Mouse (Mus musculus): ENCODE measurements around the gene Cdh1.
"Not testable (repeated sequence)": the region's sequence is repeated elsewhere in the genome, so short reads cannot be mapped to it uniquely, and the experiment has no call there.

Cdh1 gene

DNA sequence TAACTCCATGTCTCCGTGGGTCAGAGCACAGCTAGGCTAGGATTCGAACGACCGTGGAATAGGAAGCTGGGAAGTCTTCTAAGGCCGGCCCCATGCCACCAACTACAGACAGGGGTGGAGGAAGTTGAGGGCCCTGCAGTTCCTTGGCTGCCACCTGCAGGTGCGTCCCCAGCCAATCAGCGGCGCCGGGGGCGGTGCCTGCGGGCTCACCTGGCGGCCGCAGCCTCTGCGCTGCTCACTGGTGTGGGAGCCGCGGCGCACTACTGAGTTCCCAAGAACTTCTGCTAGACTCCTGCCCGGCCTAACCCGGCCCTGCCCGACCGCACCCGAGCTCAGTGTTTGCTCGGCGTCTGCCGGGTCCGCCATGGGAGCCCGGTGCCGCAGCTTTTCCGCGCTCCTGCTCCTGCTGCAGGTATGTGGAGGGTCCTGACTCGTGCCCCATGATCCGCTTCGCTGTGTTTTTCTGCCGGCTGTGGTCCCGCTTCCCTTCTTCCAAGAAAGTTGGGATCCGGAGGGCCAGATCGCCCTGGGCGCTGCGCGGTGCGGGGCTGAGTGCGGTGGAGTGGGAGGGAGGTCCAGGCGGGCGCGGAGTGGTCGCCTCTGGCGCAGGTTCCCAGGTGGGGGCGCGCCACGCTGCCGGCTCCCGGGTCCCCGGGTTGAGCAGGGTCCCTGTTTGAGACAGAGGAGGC is at the start of gene Cdh1:
Gene Cdh1, plus strand, starts transcription at position 221 of the 689 bp plus-strand sequence.
- DNase-seq = peak; percentile 8

DNA sequence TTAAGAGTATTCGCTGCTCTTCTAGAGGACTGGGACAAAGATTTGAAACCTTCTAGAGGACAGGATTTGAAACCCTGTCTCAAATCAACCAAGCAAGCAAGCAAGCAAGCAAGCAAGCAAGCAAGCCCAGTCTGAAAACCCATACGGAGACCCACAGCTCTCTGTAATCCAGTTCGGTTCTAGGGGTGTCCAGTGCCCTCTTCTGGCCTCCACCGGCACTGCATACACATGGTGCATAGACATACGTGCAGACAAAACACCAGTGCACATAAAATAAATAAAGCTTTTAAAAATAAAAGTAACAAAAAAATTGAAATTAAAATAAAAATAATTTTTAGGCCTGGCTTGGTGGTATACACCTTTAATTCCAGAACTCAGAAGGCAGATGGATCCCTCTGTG is 49.1 kb upstream of the Cdh1 start:
- DNase-seq = no peak

DNA sequence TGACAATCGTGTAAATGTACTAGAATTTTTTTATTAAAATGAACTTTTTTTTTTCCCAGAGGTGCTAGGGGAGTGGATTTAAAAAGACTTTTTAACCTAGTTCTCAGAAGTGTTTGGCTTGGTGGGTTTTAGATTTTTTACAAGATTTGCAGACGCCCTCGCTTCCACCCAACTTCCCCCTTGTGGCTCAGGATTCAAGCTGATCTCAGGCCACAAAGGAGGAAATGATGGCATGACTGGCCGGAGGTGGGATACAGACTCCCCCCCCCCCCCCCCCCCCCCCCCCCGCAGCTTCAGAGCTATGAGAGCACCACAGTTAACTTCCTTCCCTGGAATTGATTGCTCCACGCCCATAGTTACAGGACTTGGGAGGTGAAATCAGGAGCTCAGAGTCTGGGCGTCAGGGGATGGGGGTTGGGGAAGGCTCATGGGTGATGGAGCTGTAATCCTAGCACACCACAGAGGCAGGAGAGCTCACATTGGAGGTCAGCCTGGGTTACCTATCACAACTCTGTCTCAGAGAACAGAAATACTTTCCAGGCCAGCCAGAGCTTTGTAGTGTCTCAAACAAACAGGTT is 47.0 kb upstream of the Cdh1 start:
- no peak for DNase-seq

DNA sequence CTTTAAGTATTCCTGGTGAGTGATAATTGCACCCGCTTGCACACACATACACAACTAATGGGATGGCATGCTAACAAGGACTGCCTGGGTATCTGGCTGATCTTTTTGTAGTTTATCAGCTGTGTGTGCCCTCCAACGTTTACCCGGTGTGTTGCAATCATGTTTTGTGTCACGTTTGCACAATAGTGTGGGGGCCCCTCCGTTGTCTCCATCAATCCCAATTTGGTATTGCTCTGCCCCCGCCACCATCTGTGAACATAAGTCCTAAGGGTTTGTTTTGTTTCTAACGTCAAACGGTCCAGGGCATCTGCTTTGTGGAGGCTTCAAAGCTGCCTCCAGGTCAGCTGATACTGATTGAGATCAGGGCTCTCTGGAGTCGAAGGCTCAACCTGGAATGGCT is 43.3 kb upstream of the Cdh1 start:
- no peak for DNase-seq

DNA sequence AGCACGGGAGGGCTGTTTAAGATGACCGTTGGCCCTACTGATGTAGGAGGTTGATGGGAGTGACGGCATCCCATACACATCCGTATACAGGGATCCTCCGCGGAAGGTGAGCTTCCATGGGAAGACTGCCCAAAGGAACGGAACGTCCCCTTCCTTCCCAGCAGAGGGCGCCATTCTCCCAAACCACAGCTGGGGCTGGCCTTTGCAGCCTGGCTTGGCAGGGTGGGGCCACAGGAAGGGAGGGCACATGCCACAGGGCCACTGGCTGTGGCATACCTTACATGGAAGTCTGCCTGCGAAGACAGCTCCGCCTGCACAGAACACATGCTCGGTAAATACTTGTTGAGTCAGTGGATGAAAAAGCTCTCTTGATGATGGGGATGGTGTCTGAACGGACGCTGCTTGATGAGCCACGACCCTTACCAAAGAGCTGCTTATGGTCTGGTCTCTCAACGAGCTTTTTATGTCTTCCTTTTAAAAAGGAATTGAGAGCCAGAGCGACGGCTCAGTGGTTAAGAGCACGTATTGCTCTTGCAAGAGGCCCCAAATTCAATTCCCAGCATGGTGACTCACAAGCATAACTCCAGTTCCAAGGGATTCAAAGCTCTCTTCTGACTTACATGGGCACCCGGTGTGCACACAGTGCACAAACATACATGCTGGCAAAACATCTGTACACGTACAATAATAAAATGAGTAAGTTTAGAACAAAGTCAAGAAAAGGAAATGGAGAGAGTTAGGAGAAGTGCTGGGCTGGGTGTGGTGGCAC is 41.9 kb upstream of the Cdh1 start:
- peak; percentile 10 for DNase-seq

DNA sequence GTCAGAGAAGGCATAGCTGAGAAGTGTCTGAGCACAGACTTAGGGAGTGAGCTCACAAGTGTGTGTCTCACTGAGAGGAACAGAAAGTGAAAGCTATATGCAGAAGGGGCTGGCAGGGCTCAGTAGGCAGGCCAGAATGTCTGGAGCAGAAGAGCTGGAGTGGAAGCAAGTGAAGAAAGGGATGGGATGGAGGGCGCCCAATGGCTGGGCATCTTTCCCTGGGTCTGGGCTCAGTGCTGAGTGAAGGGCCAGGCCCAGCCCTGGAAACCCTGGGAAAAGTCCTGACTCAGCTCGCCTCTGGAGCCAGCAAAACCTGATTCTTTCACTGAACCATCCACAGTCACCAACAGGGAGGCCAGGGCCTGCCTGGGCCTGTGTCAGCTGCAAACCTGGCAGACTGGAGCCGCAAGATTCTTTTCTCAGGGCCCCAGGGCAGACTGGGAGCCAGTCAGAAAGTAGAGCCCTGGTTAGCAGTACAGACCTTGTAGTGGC is 39.4 kb upstream of the Cdh1 start:
- no peak for DNase-seq

DNA sequence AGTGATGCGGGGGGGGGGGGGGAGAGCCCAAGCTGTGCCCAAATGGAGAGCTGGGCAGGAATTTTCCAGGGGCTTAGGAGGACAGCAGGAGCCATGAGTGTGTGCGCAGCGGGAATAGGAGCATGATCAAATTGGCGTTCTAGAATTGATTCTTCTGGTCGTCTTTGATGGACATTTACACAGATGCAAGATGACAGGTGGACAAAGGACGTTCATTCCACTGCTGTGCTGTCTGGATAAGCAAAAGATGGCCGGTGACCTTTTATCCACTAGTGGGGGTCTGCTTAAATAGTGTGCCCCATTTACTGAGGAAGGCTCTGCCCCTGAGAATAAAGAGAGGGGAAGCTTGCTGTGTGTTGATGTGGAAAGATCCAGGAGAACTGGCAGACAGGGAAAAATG is 34.1 kb upstream of the Cdh1 start:
- DNase-seq = no peak

DNA sequence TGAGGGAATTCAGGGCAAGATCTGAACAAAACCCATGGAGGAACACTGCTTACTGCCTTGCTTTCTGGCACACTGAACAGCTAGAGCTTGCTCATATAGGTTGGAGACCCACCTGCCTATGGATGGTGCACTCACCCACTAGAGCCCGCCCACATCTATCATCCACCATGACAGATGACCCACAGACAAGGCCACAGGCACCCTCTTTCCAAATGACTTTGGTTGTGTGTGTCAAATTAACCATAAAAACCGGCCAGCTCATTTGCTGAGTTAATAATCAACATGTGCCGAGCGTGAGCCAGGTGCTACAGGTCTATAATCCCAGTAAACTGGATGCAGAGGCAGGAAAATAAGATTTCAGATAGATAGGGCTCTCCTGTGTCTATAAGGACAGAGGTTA is 32.8 kb upstream of the Cdh1 start:
- DNase-seq = no peak

DNA sequence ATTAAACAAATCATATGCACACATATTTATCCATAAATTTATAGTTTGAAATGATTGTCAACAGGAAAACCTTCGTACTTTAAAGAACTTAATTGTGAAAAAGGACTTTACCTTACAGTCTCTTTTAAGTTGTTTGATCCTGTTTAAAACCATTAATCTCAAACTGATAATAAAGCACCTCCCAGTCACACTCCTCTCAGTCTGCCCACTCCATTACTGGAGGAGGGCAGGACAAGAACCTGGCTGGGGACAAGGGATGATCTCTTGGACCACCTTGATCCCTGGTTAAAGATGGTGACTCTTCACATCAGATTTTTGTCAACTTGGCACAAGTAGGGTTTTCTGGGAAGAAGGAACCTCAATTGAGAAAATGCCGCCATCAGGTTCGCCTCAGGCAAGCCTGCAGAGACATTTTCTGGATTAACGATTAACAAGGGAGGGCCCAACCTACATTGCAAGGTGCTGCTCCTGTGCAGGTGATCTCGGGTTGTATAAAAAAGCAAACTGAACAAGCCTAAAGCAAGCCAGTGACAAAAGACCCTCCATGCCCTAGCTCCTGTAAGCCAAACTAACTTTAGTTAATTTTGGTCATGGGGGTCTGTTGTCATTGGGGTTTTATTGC is 31.5 kb upstream of the Cdh1 start:
- DNase-seq = no peak

DNA sequence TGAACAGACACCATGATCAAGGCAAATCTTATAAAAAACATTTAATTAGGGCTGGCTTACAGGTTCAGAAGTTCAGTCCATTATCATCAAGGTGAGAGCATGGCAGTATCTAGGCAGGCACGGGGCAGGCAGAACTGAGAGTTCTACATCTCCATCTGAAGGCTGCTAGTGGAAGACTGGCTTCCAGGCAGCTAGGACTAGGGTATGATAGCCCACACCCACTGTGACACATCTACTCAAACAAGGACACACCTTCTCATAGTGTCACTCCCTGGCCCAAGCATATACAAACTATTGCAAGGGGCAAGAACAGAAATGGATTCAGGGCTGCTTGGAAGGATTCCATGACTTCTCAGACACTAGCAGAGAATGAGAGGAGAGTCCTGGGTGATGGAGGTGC is 31.0 kb upstream of the Cdh1 start:
- DNase-seq = not testable (repeated sequence)

DNA sequence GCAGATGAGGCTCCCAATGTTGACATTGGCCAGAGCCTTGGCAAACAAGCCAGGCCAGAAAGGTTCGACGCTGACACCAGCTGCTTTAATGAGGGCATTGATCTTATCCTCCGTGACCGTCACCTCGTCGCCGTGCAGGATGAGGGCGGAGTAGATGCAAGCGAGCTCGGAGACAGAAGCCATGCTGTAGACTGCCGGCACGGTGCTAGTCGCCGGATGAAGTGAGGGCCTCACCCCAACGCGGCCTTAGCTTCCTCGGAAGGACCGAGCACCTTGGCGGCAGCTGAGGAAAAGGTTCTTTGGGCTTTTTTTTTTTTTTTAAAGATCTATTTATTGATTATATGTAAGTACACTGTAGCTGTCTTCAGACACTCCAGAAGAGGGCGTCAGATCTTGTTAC is 30.0 kb upstream of the Cdh1 start, which contains the start of gene Gm10073:
Gene Gm10073, minus strand, starts transcription at position 294 of the 400 bp plus-strand sequence.
- not testable (repeated sequence) for DNase-seq

DNA sequence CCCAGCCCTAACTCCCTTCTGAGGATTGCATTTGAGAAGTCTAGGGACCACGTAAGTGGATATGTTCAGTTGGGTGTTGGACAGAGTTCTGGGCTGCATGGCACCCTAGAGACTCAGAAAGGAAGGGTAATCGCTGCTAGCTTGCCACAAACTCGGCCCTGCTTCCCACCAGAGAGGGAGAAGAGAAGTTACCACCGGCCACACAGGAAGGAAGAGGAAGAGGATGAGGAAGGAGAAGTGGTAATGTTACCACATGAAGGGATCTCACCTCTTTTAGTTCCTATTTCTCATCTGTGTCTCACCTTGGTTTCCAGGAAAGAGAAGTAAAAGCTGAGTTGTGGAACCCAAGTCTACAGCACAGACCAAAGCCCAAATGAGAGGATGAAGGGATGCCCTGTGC is 28.9 kb upstream of the Cdh1 start:
- no peak for DNase-seq

DNA sequence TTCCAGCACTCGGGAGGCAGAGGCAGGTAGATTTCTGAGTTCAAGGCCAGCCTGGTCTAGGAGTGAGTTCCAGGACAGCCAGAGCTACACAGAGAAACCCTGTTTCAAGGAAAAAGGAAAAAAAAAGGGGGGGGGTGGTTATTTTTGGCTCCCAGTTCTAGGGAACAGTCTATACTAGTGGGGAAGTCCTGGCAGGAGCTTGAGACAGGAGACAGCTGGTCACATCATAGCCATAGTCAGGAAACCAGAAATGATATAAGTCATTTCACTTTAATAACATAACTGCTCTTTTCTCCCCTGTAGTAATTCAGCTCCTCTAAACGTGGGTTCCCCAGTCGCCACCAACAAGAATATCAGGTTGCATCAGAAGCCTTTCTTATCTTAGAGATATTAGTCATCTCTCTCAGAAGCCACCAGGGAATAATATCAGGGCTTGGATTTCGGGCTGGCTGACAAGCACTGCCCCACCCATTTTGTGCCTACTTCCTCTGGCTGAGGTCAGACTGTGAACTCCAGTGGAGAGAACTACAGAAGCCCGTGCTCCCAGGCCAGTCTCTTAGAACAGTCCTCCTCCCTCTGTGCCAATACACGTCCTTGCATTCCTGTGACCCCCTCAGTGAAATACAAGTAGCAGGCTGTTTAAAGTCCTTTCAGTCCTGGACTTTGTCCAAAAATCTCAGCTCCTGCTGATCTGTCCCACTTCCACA is 26.1 kb upstream of the Cdh1 start:
- no peak for DNase-seq

DNA sequence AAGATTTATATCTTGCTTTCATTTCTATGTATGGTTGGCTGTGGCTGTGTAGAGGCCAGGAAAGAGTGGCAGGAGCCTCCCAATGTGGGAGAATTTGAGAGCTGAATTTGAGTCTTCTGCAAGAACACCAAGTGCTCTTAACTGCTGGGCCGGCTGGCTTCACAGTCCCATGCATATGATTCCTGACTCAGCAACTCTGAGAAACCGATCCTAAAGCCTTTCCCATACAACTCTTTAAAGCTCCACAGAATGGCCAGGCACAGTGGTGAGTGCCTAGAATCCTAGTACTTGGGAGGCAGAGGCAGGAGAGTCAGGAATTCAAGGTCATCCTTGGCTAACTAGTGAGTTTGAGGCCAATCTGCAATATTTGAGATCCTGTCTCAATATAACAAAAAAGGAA is 23.6 kb upstream of the Cdh1 start:
- no peak for DNase-seq

DNA sequence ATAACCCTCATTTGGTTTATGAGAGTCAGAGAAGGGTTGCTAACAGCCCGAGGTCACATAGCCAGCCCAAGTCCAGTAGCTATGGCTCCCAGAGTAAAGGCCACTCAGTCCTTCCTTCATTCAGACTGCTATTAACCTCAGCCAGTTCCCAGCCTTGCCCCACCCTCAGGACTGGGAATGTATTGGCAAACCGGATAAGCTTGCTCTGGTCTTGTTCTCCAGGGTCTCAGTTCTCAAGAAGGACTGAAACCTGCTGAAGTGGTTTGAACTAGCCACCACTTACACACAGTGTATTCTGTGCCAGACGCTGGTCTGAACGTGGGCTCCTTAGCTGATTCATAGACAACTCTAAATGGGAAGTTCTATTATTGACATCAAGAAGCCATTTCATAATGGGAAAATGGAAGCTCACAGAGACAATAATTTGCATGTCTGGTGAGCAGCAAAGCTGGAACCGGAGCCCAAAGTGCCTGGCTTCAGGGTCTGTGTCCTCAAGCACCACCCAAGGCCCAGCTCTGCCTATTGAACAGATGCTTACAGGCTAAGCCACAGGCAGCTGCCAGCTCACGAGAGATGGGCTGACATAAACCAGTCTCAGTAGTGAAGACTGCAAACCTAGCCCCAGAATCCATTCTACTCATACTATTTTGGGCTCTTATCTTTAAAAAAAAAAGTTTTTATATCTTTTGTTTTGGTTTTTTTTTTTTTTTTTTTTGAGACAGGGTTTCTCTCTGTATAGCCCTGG is 21.6 kb upstream of the Cdh1 start:
- no peak for DNase-seq

DNA sequence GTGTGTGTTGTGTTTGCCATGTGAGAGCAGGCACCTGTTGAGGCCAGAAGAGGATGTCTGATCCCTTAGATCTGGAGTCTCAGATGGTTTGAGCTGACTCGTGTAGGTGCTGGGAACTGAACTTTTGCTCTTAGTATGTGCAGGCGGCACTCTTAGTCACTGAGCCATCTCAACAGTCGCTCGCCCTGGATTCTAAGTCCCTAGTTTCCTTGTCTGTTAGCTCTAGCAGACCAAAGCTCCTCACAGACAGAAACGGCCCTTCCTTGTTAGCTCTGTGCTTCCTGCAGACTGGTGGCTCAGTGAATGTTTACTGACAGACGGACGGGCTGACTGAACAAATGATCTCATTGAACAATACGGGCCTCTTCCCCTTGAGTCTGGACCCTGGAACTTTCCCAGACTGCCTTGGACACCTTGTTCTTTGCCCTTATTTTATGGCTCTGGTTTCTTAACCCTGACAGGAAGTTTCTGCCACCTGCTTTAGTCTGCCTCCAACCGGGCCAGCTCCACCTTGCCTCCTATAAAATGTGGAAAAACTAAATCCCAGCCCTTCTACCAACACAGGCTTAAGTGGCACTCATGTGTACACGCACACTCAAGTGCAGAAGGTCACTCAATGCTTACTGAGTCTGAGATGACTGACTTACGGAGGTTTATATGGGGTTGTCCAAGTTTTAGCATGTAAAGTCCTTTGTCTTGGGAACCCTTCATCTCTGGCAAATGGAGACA is 18.0 kb upstream of the Cdh1 start:
- DNase-seq = no peak

DNA sequence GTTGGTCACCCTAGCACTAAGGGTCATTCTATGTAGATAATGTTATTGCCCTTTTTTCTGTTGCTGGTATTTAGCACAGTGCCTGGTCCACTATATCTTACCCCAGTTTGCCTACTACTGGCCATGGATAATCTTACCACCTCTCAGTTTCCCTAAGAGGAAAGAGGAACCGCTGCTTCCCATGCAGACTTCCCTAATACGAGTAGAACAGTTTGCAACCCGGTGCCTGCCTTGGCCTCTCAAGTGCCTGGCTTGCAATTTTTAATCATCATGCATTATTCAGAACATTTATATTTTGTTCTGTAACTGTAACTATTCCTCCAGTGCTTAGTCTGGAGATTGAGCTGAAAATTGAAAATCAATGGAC is 17.5 kb upstream of the Cdh1 start:
- DNase-seq = no peak

DNA sequence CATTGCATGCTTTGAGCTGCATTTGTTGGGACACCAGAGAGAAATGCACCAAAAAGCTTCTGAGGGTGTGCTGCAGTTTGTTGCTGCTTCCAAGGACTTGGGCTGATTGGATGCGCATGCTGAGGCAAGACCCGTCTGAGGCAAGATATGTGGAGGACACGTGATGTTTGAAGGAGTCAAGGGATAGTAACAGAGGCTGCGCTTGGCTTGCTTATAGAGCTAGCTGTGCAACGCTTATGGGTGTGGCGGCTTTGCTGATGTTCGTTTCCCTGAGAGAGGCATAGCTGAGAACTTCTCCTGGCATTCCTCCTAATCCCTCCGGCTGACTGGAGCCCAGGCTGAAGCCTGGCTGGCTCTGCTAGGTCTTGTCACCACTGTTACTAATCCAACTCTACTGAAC is 16.3 kb upstream of the Cdh1 start:
- DNase-seq = no peak

DNA sequence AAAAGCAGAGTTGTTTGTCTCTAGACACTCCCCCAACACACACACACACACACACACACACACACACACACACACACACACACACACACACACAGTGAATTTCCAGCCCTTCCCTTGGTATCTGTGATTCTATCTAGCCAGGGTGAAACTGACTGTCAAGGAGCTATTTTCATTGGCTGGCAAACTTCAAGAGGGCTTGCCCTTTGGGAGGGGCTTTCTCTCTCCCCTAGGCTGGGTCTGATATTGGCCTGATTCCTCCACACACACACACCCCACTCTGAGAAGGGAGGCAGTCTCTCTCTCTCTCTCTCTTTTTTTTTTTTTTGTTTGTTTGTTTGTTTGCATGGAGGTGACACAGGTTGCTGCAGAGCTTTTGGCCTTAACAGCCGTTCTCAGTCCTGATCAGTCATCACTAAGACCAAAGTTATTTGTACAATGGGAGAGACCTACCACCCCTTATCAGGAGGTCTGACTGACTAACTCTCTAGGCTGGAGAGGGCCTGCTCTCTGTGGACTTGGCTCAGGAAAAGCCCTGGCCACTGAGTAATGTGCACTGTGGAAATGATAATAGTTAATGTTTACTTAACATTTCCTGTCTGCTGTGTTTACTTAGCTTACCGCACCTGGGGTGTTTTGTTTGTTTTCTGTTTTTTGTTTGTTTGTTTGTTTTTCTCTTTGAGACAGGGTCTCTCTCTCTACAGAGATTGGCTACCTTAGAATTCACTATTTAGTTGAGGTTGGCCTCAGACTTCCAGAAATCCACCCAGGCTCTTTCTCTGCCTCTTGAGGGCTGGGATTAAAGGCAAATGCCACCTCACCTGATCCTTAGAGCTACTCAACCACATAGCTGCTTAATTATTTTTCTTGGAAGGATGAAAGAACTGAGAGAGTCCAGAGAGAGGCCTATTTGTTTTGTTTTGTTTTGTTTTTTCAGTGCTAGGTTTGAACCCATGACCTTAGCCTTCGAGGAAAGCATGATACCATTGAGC is 14.4 kb upstream of the Cdh1 start:
- no peak for DNase-seq

DNA sequence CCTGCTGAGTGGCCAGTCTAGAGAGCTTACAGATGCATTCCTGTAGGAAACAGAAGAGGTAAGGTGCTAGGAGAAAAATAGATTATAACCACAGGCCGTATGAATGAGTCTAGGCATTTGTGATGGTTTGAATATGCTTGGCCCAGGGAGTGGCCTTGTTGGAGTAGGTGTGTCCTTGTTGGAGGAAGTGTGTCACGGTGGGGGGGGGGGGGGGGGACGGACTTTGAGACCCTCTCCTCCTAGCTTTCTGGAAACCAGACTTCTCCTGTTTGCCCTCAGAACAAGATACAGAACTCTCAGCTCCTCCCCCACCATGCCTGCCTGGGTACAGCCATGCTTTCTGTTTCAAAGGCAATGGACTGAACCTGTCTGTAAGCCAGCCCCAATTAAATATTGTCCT is 10.7 kb upstream of the Cdh1 start:
- no peak for DNase-seq

Data from right cerebral cortex, adult 18-20 months (tissue).